Mouse (Mus musculus) midbrain, embryonic 11.5 days (tissue): ENCODE results near the gene Nfam1. TPM values are rescaled to one million over a fixed set of nuclear protein-coding genes. Genes with fewer than 3 reads are reported as not detected.
A peak's percentile ranks its signal among the peaks of the same experiment; 100 is the strongest.

Source experiments
- ATAC-seq: fragments of 200-750 bp; cut with Nextera tagmentation; 2 replicates; pipeline ENCODE4 v1.8.0; 2017; ENCODE audit warnings: moderate TSS enrichment, moderate library complexity; ENCODE audit not compliant: low FRiP score
- DNase-seq: peaks from one replicate; pipeline ENCODE4 v3.0.0; 2015; ENCODE audit warnings: low spot score; ENCODE audit errors: missing footprints
- H3K27ac ChIP-seq: fragments of 300-500 bp; sonication (generic); 2 replicates; pipeline ENCODE4 v1.5.1; 2014; ENCODE audit warnings: low read depth, low read length
- H3K27me3 ChIP-seq: fragments of 300-500 bp; sonication (generic); 2 replicates; pipeline ENCODE4 v1.6.1; 2014; ENCODE audit warnings: mild to moderate bottlenecking, low read length, moderate library complexity, mixed read lengths; ENCODE audit not compliant: control insufficient read depth, insufficient read depth
- H3K36me3 ChIP-seq: fragments of 300-500 bp; sonication (generic); 2 replicates; pipeline ENCODE4 v1.6.1; 2014; ENCODE audit warnings: mild to moderate bottlenecking, low read length, moderate library complexity, mixed read lengths; ENCODE audit not compliant: control insufficient read depth, insufficient read depth
- H3K4me1 ChIP-seq: fragments of 300-500 bp; sonication (generic); 2 replicates; pipeline ENCODE4 v1.6.1; 2014; ENCODE audit warnings: low read length; ENCODE audit not compliant: control insufficient read depth, insufficient read depth
- H3K4me2 ChIP-seq: fragments of 300-500 bp; sonication (generic); 2 replicates; pipeline ENCODE4 v1.6.1; 2014; ENCODE audit warnings: mild to moderate bottlenecking, moderate library complexity
- H3K4me3 ChIP-seq: fragments of 300-500 bp; sonication (generic); 2 replicates; pipeline ENCODE4 v1.5.1; 2014; ENCODE audit warnings: low read depth, low read length
- H3K9ac ChIP-seq: fragments of 300-500 bp; sonication (generic); 2 replicates; pipeline ENCODE4 v1.6.1; 2014; ENCODE audit warnings: low read length
- H3K9me3 ChIP-seq: fragments of 300-500 bp; sonication (generic); 2 replicates; pipeline ENCODE4 v1.6.1; 2016; ENCODE audit warnings: low read length; ENCODE audit not compliant: control insufficient read depth
- WGBS: fragments of 180-500 bp; shearing (Covaris S2); extraction: QIAGEN DNeasy Blood & Tissue Kit; methylation state at CpG from one replicate; pipeline ENCODE4 v1.1.7; 2014; 5-methylcytosine and 5-hydroxymethylcytosine counted together
- polyA plus RNA-seq: library from polyadenylated mRNA; unstranded; fragments of >200 nt; fragmentation: Nextera tagmentation; extraction: Ambion mirVana; gene quantifications from 2 replicates; pipeline ENCODE4 v1.2.1, GENCODE M21; 2014

Gene Nfam1
- polyA plus RNA-seq, 1 experiment from 2014 or later, result 4.0 TPM

GRCm38 (mm10) chr15:82979531-82979930 lies 53.6 kb downstream of the Nfam1 start:
- Histone ChIP-seq H3K36me3 (no peaks in the 10 kb centered on the region), H3K4me3 (no peak overlapping the region), H3K27me3 (no peaks in the 10 kb centered on the region; the same call in 1 of the 2 replicates), H3K27ac (no peak overlapping the region), H3K4me2 (no peak overlapping the region), H3K9ac (no peak overlapping the region), H3K4me1 (peaks cover 33% of the 10 kb centered on the region), H3K9me3 (no peaks in the 10 kb centered on the region)
- WGBS, result 80% methylated on average over 1 of the region's 1 CpGs
- ATAC-seq (no peak), DNase-seq (no peak)

GRCm38 (mm10) chr15:82974471-82974870 lies 58.6 kb downstream of the Nfam1 start:
- ATAC-seq (no peak), DNase-seq (no peak)
- H3K4me3 ChIP-seq, result no peak overlapping the region
- no peak overlapping the region for H3K9ac ChIP-seq
- 88% methylated on average over 1 of the region's 1 CpGs for WGBS
- no peak overlapping the region for H3K4me2 ChIP-seq
- H3K27me3 ChIP-seq, result no peaks in the 10 kb centered on the region
- H3K9me3 ChIP-seq, result no peaks in the 10 kb centered on the region
- H3K36me3 ChIP-seq, result no peaks in the 10 kb centered on the region
- H3K4me1 ChIP-seq, result peaks cover 11% of the 10 kb centered on the region
- no peak overlapping the region for H3K27ac ChIP-seq

GRCm38 (mm10) chr15:82969206-82969721 lies 63.8 kb downstream of the Nfam1 start:
- WGBS, result 26% methylated on average over 6 of the region's 6 CpGs
- ATAC-seq (peak; percentile 20; the same call in 1 of the 2 replicates), DNase-seq (no peak)

GRCm38 (mm10) chr15:82968449-82968848 lies 64.7 kb downstream of the Nfam1 start:
- Histone ChIP-seq H3K36me3 (no peaks in the 10 kb centered on the region), H3K4me2 (peak overlapping the region; percentile 39), H3K9me3 (no peaks in the 10 kb centered on the region), H3K4me3 (no peak overlapping the region), H3K9ac (peak overlapping the region; percentile 53), H3K27me3 (peaks cover 21% of the 10 kb centered on the region), H3K4me1 (peaks cover 28% of the 10 kb centered on the region), H3K27ac (peak overlapping the region; percentile 63)
- WGBS, result 1% methylated on average over 22 of the region's 22 CpGs
- DNase-seq, result peak; percentile 96
- peak; percentile 70 for ATAC-seq

More at GRCm38 (mm10) chr15:82969206-82969721, 63.8 kb downstream of the Nfam1 start:
- Histone ChIP-seq H3K9me3 (no peaks in the 10 kb centered on the region), H3K4me2 (no peak overlapping the region), H3K4me3 (no peak overlapping the region), H3K9ac (peak overlapping the region; percentile 9; the same call in 1 of the 2 replicates), H3K4me1 (peaks cover 24% of the 10 kb centered on the region), H3K27ac (peak overlapping the region; percentile 63), H3K27me3 (peaks cover 20% of the 10 kb centered on the region), H3K36me3 (no peaks in the 10 kb centered on the region)

- peak overlapping the region; percentile 39 for H3K4me2 ChIP-seq
- H3K9ac ChIP-seq, result peak overlapping the region; percentile 53
- peaks cover 28% of the 10 kb centered on the region for H3K4me1 ChIP-seq
- no peak overlapping the region for H3K4me3 ChIP-seq
- ATAC-seq (no peak), DNase-seq (no peak)
- peak overlapping the region; percentile 63 for H3K27ac ChIP-seq
- no peaks in the 10 kb centered on the region for H3K36me3 ChIP-seq
- WGBS, result 27% methylated on average over 6 of the region's 6 CpGs
- no peaks in the 10 kb centered on the region for H3K9me3 ChIP-seq
- peaks cover 23% of the 10 kb centered on the region for H3K27me3 ChIP-seq
These were observed 65.2 kb downstream of the Nfam1 start for GRCm38 (mm10) chr15:82967947-82968346.

- Histone ChIP-seq H3K36me3 (no peaks in the 10 kb centered on the region), H3K27ac (no peak overlapping the region; the same call in 1 of the 2 replicates), H3K9ac (peak overlapping the region; percentile 12; the same call in 1 of the 2 replicates), H3K4me2 (peak overlapping the region; percentile 75; the same call in 1 of the 2 replicates), H3K9me3 (no peaks in the 10 kb centered on the region), H3K4me3 (peak overlapping the region; percentile 51; the same call in 1 of the 2 replicates), H3K27me3 (peaks cover 44% of the 10 kb centered on the region), H3K4me1 (peaks cover 52% of the 10 kb centered on the region)
- no peak for DNase-seq
- ATAC-seq, result no peak
- 75% methylated on average over 14 of the region's 14 CpGs for WGBS
These were observed 68.8 kb downstream of the Nfam1 start for GRCm38 (mm10) chr15:82964266-82964825.

GRCm38 (mm10) chr15:82963556-82964156 lies 69.5 kb downstream of the Nfam1 start:
- Histone ChIP-seq H3K9me3 (no peaks in the 10 kb centered on the region), H3K4me1 (peaks cover 52% of the 10 kb centered on the region), H3K4me2 (peak overlapping the region; percentile 75), H3K4me3 (peak overlapping the region; percentile 51), H3K9ac (peak overlapping the region; percentile 71; the same call in 1 of the 2 replicates), H3K27me3 (peaks cover 50% of the 10 kb centered on the region), H3K36me3 (no peaks in the 10 kb centered on the region), H3K27ac (no peak overlapping the region)
- ATAC-seq (no peak; the same call in 1 of the 2 replicates), DNase-seq (no peak)
- 1% methylated on average over 23 of the region's 82 CpGs for WGBS

GRCm38 (mm10) chr15:82963090-82963489 lies 70.0 kb downstream of the Nfam1 start:
- peaks cover 52% of the 10 kb centered on the region for H3K4me1 ChIP-seq
- peak overlapping the region; percentile 75 for H3K4me2 ChIP-seq
- H3K9ac ChIP-seq, result peak overlapping the region; percentile 71
- no peak overlapping the region for H3K27ac ChIP-seq
- 3% methylated on average over 33 of the region's 39 CpGs for WGBS
- H3K4me3 ChIP-seq, result peak overlapping the region; percentile 51
- H3K9me3 ChIP-seq, result no peaks in the 10 kb centered on the region
- peaks cover 50% of the 10 kb centered on the region for H3K27me3 ChIP-seq
- H3K36me3 ChIP-seq, result no peaks in the 10 kb centered on the region
- no peak for DNase-seq
- no peak for ATAC-seq

- Histone ChIP-seq H3K27me3 (peaks cover 50% of the 10 kb centered on the region), H3K27ac (no peak overlapping the region), H3K9ac (no peak overlapping the region), H3K36me3 (no peaks in the 10 kb centered on the region), H3K4me1 (peaks cover 49% of the 10 kb centered on the region), H3K4me2 (peak overlapping the region; percentile 75), H3K4me3 (peak overlapping the region; percentile 51), H3K9me3 (no peaks in the 10 kb centered on the region)
- no peak for DNase-seq
- WGBS, result 33% methylated on average over 4 of the region's 4 CpGs
- ATAC-seq, result no peak
These were observed 70.6 kb downstream of the Nfam1 start for GRCm38 (mm10) chr15:82962536-82962935.
